Mouse (Mus musculus) megakaryocyte, embryonic 14.5 days (primary cell): ENCODE data around the gene Glipr2. TPM values are rescaled to one million over a fixed set of nuclear protein-coding genes. Genes with fewer than 3 reads are reported as not detected.

ENCODE experiments used
- H3K27me3 ChIP-seq: replicated peaks from 2 replicates; pipeline ENCODE3; 2012; ENCODE audit warnings: inconsistent platforms
- H3K36me3 ChIP-seq: replicated peaks from 2 replicates; pipeline ENCODE3; 2012; ENCODE audit warnings: low read length, inconsistent platforms, mixed read lengths
- H3K4me1 ChIP-seq: 2 replicates; pipeline ENCODE4 v1.6.1; 2012; ENCODE audit warnings: inconsistent platforms
- H3K4me3 ChIP-seq: replicated peaks from 2 replicates; pipeline ENCODE3; 2012; ENCODE audit warnings: moderate library complexity, mild to moderate bottlenecking, inconsistent platforms
- H3K9me3 ChIP-seq: 2 replicates; pipeline ENCODE4 v1.6.1; 2012; ENCODE audit warnings: inconsistent platforms
- FLI1 ChIP-seq: IDR thresholded peaks from 2 replicates; pipeline ENCODE4 v1.6.1; 2012; ENCODE audit warnings: low read length, inconsistent platforms, mixed read lengths
- GATA1 ChIP-seq: IDR thresholded peaks from 3 replicates; pipeline ENCODE4 v1.6.1; 2012; ENCODE audit warnings: mixed read lengths, low read length, inconsistent platforms, borderline replicate concordance
- polyA plus RNA-seq: library from polyadenylated mRNA; stranded (reverse); fragments of >175 nt; gene quantifications from 2 replicates; pipeline ENCODE4 v1.2.3, GENCODE M21; 2012; ENCODE audit warnings: low replicate concordance; ENCODE audit not compliant: insufficient read depth

Gene Glipr2
- polyA plus RNA-seq, 1 experiment, result 32.0 TPM

DNA sequence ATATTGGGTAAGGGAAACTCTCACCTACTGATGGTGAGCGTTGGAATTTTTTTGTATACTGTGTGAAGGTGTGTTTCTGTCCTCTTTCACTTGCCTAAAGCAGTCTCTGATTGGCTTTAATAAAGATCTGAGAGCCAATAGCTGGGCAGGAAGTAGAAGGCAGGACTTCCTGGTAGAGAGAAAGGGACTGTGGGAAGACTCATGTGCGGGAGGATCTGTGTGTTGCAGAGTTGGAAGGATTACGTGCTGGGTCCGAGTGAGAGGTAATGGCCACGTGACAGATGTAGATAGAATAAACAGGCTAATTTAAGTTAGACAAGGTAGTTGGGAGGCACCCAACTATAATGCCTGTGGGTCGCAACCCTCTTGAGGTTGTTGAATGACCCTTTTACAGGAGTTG, 46.4 kb downstream of the Glipr2 start:
- Histone ChIP-seq H3K27me3 (no peaks in the 10 kb centered on the region), H3K4me3 (no peak overlapping the region), H3K9me3 (peaks cover 20% of the 10 kb centered on the region), H3K36me3 (peaks cover 8% of the 10 kb centered on the region), H3K4me1 (peaks cover 8% of the 10 kb centered on the region)
- TF ChIP-seq GATA1, result no peak
- TF ChIP-seq FLI1, result no peak

- H3K4me3 ChIP-seq, result no peak within 1 kb of the TSS
- H3K27me3 ChIP-seq, result no peaks in the 10 kb centered on the region
- peaks cover 17% of the 10 kb centered on the region for H3K9me3 ChIP-seq
- peaks cover 8% of the 10 kb centered on the region for H3K36me3 ChIP-seq
- H3K4me1 ChIP-seq, result peaks cover 8% of the 10 kb centered on the region
- no peak for TF ChIP-seq FLI1
- TF ChIP-seq GATA1, result no peak
Measured at GRCm38 (mm10) chr4:44004126-44004525, 46.9 kb downstream of the Glipr2 start, which contains the start of gene Clta. Gene Clta (plus strand): TSS chr4:44004452.

DNA sequence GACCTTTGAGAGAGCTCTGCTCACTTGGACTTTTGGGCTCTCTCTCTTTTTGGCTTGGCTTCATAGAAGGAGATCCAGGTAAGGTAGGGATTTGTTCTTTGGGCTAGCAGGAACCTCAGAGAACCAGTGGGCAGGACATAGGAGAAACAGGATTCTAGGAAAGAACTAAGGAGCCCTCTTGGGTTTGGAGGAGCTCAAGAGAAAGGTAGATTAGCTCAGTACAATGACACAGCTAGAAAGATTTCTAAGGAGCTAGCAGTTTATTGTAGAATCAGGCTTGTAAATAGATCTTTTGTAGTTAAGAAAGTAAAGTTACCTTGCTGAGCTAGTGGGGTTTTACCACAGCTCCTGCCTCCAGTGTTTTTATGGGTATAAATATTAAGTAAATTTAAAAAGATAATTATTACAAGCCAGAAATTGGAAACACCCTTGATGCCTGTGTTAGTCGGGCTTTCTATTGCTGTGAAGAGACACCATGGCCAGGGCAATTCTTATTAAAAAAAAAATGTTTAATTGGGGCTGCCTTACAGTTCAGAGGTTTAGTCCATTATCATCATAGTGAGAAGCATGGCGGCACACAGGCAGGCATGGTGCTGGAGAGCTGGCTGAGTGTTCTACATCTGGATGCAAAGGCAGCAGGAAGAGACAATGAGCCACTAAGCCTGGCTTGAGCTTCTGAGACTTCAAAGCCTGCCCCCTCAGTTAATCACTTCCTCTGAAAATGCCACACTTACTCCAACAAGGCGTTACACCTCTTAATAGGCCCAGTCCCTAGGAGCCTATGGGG, 47.6 kb downstream of the Glipr2 start:
- TF ChIP-seq FLI1, result no peak
- no peak for TF ChIP-seq GATA1
- peaks cover 8% of the 10 kb centered on the region for H3K4me1 ChIP-seq
- H3K36me3 ChIP-seq, result peaks cover 8% of the 10 kb centered on the region
- peaks cover 17% of the 10 kb centered on the region for H3K9me3 ChIP-seq
- H3K27me3 ChIP-seq, result no peaks in the 10 kb centered on the region
- no peak overlapping the region for H3K4me3 ChIP-seq

DNA sequence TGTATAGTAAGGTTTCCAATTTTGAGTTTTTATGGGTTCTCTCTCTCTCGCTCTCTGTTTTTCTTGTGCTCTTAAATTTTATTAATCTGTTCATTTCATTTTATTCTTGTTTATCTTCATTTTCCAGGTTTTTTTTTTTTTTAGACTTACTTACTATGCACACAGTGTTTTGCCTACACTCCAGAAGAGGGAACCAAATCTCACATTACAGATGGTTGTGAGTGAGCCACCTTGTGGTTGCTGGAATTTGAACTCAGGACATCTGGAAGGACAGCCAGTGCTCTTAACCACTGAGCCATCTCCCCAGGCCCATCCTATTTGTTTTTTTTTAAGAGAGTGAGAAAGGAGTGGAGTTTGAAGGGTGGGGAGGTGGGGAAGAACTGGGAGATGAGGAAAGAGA, 53.0 kb downstream of the Glipr2 start:
- no peak for TF ChIP-seq FLI1
- TF ChIP-seq GATA1, result no peak

GRCm38 (mm10) chr4:44010893-44011292, 53.7 kb downstream of the Glipr2 start:
- H3K4me3 ChIP-seq, result peak overlapping the region; percentile 75
- peaks cover 38% of the 10 kb centered on the region for H3K4me1 ChIP-seq
- peaks cover 9% of the 10 kb centered on the region for H3K9me3 ChIP-seq
- no peak for TF ChIP-seq FLI1
- peaks cover 17% of the 10 kb centered on the region for H3K36me3 ChIP-seq
- no peaks in the 10 kb centered on the region for H3K27me3 ChIP-seq

More for the DNA sequence above, 53.0 kb downstream of the Glipr2 start:
- Histone ChIP-seq H3K4me1 (peaks cover 31% of the 10 kb centered on the region), H3K9me3 (peaks cover 14% of the 10 kb centered on the region), H3K36me3 (peaks cover 12% of the 10 kb centered on the region), H3K27me3 (no peaks in the 10 kb centered on the region), H3K4me3 (no peak overlapping the region)

- H3K4me1 ChIP-seq, result peaks cover 47% of the 10 kb centered on the region
- H3K36me3 ChIP-seq, result peaks cover 26% of the 10 kb centered on the region
- H3K27me3 ChIP-seq, result no peaks in the 10 kb centered on the region
- H3K4me3 ChIP-seq, result peak overlapping the region; percentile 97
- H3K9me3 ChIP-seq, result peaks cover 8% of the 10 kb centered on the region
- TF ChIP-seq FLI1 (no peak), GATA1 (no peak)
Measured at GRCm38 (mm10) chr4:44011799-44012198, 54.6 kb downstream of the Glipr2 start.

GRCm38 (mm10) chr4:44012376-44013367, 55.5 kb downstream of the Glipr2 start:
- H3K4me1 ChIP-seq, result peaks cover 53% of the 10 kb centered on the region
- peak overlapping the region; percentile 97 for H3K4me3 ChIP-seq
- TF ChIP-seq FLI1 (no peak), GATA1 (no peak)
- H3K27me3 ChIP-seq, result no peaks in the 10 kb centered on the region
- peaks cover 27% of the 10 kb centered on the region for H3K36me3 ChIP-seq
- no peaks in the 10 kb centered on the region for H3K9me3 ChIP-seq

DNA sequence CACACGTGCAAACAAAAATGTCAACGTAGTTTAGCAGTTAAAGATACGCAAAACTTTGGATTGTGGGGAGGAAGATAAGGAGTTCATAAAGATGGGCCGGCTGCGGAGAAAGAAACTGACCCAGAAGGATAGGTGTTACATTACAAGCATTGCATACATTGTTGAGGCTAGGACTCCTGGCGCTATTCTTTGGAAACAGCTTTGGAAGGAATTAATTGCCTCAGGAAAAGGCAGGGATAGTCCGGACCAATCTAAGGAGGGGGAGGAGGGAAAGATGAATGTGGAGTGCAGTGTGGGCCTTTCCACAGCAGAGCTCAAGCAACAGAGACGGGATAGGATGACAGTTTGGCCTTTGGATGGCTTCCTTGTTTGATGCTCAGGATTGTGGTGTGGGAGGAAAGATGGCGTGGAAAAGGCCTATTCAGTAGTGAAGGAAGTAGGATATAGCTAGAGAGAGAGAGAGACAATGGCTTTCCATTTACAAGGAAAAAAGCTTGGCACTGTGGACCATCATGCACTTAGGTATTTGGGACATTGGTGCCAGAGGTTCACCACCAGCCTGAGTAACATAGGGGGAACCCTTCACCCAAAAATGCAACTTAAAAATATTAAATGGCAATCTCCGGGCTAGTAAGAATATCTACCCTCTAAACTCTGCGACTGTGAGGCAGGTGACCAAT, 56.3 kb downstream of the Glipr2 start:
- no peaks in the 10 kb centered on the region for H3K27me3 ChIP-seq
- H3K4me1 ChIP-seq, result peaks cover 59% of the 10 kb centered on the region
- TF ChIP-seq FLI1 (no peak), GATA1 (no peak)

GRCm38 (mm10) chr4:44016071-44016470, 58.9 kb downstream of the Glipr2 start:
- Histone ChIP-seq H3K9me3 (no peaks in the 10 kb centered on the region), H3K4me3 (peak overlapping the region; percentile 82), H3K4me1 (peaks cover 76% of the 10 kb centered on the region), H3K36me3 (peaks cover 61% of the 10 kb centered on the region), H3K27me3 (no peaks in the 10 kb centered on the region)
- TF ChIP-seq GATA1, result no peak
- TF ChIP-seq FLI1, result no peak

More for the DNA sequence above, 56.3 kb downstream of the Glipr2 start:
- peak overlapping the region; percentile 97 for H3K4me3 ChIP-seq
- H3K9me3 ChIP-seq, result no peaks in the 10 kb centered on the region
- H3K36me3 ChIP-seq, result peaks cover 36% of the 10 kb centered on the region

GRCm38 (mm10) chr4:44016791-44017190, 59.6 kb downstream of the Glipr2 start:
- Histone ChIP-seq H3K4me1 (peaks cover 79% of the 10 kb centered on the region), H3K36me3 (peaks cover 68% of the 10 kb centered on the region), H3K27me3 (no peaks in the 10 kb centered on the region), H3K9me3 (no peaks in the 10 kb centered on the region), H3K4me3 (no peak overlapping the region)
- TF ChIP-seq FLI1 (no peak), GATA1 (no peak)
